Mouse (Mus musculus) liver, adult 2 months (tissue): Measurements from ENCODE around the gene Rassf5. TPM values are rescaled to one million over a fixed set of nuclear protein-coding genes. Genes with fewer than 3 reads are reported as not detected.
"Not testable (repeated sequence)": the region's sequence is repeated elsewhere in the genome, so short reads cannot be mapped to it uniquely, and the experiment has no call there.

Experiments used
- DNase-seq: peaks from one replicate; pipeline ENCODE4 v3.0.0-alpha.2; 2011; ENCODE audit warnings: low read depth, low spot score; ENCODE audit errors: extremely low read depth
- H3K27ac ChIP-seq: fragments of 200-500 bp; replicated peaks from 2 replicates; pipeline ENCODE4 v1.5.1; 2012; ENCODE audit warnings: low read depth, mild to moderate bottlenecking, control low read depth, inconsistent platforms, low read length; ENCODE audit not compliant: insufficient read depth
- H3K27me3 ChIP-seq: fragments of 200-500 bp; 2 replicates; pipeline ENCODE4 v1.6.1; 2012; ENCODE audit warnings: mild to moderate bottlenecking, moderate library complexity, low read length, inconsistent platforms; ENCODE audit not compliant: control insufficient read depth, insufficient read depth
- H3K36me3 ChIP-seq: fragments of 200-500 bp; 2 replicates; pipeline ENCODE4 v1.6.1; 2012; ENCODE audit warnings: low read length, inconsistent platforms; ENCODE audit not compliant: control insufficient read depth, insufficient read depth
- H3K4me1 ChIP-seq: fragments of 200-500 bp; 2 replicates; pipeline ENCODE4 v1.6.1; 2011; ENCODE audit warnings: low read length; ENCODE audit not compliant: control insufficient read depth, insufficient read depth
- H3K4me3 ChIP-seq: fragments of 200-500 bp; 2 replicates; pipeline ENCODE4 v1.5.1; 2011; ENCODE audit warnings: low read depth, mild to moderate bottlenecking, control low read depth, low read length, moderate library complexity; ENCODE audit not compliant: insufficient read depth
- H3K79me2 ChIP-seq: fragments of 200-500 bp; 2 replicates; pipeline ENCODE4 v1.6.1; 2012; ENCODE audit warnings: inconsistent platforms, mild to moderate bottlenecking, low read length, moderate library complexity; ENCODE audit not compliant: control insufficient read depth, insufficient read depth
- H3K9ac ChIP-seq: fragments of 200-500 bp; 2 replicates; pipeline ENCODE4 v1.6.1; 2012; ENCODE audit warnings: low read depth, mild to moderate bottlenecking, control low read depth, inconsistent platforms, low read length
- CTCF ChIP-seq: fragments of 200-500 bp; IDR thresholded peaks from 2 replicates; pipeline ENCODE4 v1.5.1; 2011; ENCODE audit warnings: low read depth, low read length, control low read depth
- POLR2A ChIP-seq: fragments of 200-500 bp; IDR thresholded peaks from 2 replicates; pipeline ENCODE4 v1.6.1; 2011; ENCODE audit warnings: low read length, control low read depth; ENCODE audit not compliant: insufficient read depth; ENCODE audit errors: extremely low read depth
- WGBS: fragments of 180-500 bp; shearing (Covaris S2); methylation state at CpG from one replicate; pipeline ENCODE4 v1.1.7; 2018; 5-methylcytosine and 5-hydroxymethylcytosine counted together
- polyA plus RNA-seq: library from polyadenylated mRNA; depleted of rRNA; stranded (reverse); fragments of >200 nt; gene quantifications from 2 replicates; pipeline ENCODE4 v1.2.3, GENCODE M21; 2012
- total RNA-seq: library from RNA; depleted of rRNA; stranded (reverse); fragments of >200 nt; gene quantifications from 2 replicates; pipeline ENCODE4 v1.2.3, GENCODE M21; 2014

The Rassf5 gene
- total and polyA plus RNA-seq, 2 experiments = 3.4 to 6.1 TPM

- no peaks in the 10 kb centered on the region for H3K27me3 ChIP-seq
- H3K36me3 ChIP-seq = peaks cover 2% of the 10 kb centered on the region; the same call in 1 of the 2 replicates
- peak; percentile 79 for DNase-seq
- peak within 1 kb of the TSS; percentile 65 for H3K4me3 ChIP-seq
- no peaks in the 10 kb centered on the region; the same call in 1 of the 2 replicates for H3K79me2 ChIP-seq
- no peak for TF ChIP-seq CTCF
- TF ChIP-seq POLR2A = peak; percentile 59; the same call in 1 of the 2 replicates
- under 1% methylated on average over 27 of the region's 27 CpGs for WGBS
- peaks cover 6% of the 10 kb centered on the region; the same call in 1 of the 2 replicates for H3K4me1 ChIP-seq
- peak within 1 kb of the TSS; percentile 72 for H3K9ac ChIP-seq
- peak within 1 kb of the TSS; percentile 39 for H3K27ac ChIP-seq
Observed at GRCm38 (mm10) chr1:131153018-131153629, 91.9 kb downstream of the Rassf5 start, which contains the start of gene Eif2d. TSS of gene Eif2d (plus strand) at chr1:131153181.

GRCm38 (mm10) chr1:131149496-131149895, 95.6 kb downstream of the Rassf5 start:
- Histone ChIP-seq H3K79me2 (no peaks in the 10 kb centered on the region; the same call in 1 of the 2 replicates), H3K9ac (no peak overlapping the region), H3K27ac (no peak overlapping the region), H3K27me3 (no peaks in the 10 kb centered on the region), H3K4me3 (no peak overlapping the region), H3K36me3 (no peaks in the 10 kb centered on the region), H3K4me1 (peaks cover 5% of the 10 kb centered on the region; the same call in 1 of the 2 replicates)
- WGBS = 47% methylated on average over 1 of the region's 1 CpGs
- no peak for DNase-seq
- TF ChIP-seq CTCF = no peak
- no peak for TF ChIP-seq POLR2A

- TF ChIP-seq CTCF (no peak), POLR2A (no peak)
- WGBS = 88% methylated on average over 3 of the region's 3 CpGs
- Histone ChIP-seq H3K9ac (no peak overlapping the region), H3K4me3 (no peak overlapping the region), H3K79me2 (no peaks in the 10 kb centered on the region), H3K4me1 (no peaks in the 10 kb centered on the region), H3K27me3 (no peaks in the 10 kb centered on the region), H3K27ac (no peak overlapping the region), H3K36me3 (no peaks in the 10 kb centered on the region)
- DNase-seq = no peak
Observed at GRCm38 (mm10) chr1:131146181-131146614, 98.9 kb downstream of the Rassf5 start.

GRCm38 (mm10) chr1:131145222-131145621, 99.8 kb downstream of the Rassf5 start:
- H3K36me3 ChIP-seq, H3K4me3 ChIP-seq, DNase-seq, H3K4me1 ChIP-seq, H3K27me3 ChIP-seq, H3K27ac ChIP-seq, H3K9ac ChIP-seq, H3K79me2 ChIP-seq: not testable (repeated sequence)
- 92% methylated on average over 3 of the region's 3 CpGs for WGBS

- WGBS = 81% methylated on average over 1 of the region's 1 CpGs
- no peak for DNase-seq
Observed at GRCm38 (mm10) chr1:131142472-131142871, 102.6 kb downstream of the Rassf5 start.

GRCm38 (mm10) chr1:131141449-131141848, 103.6 kb downstream of the Rassf5 start:
- H3K36me3 ChIP-seq = no peaks in the 10 kb centered on the region

More at GRCm38 (mm10) chr1:131142472-131142871, 102.6 kb downstream of the Rassf5 start:
- Histone ChIP-seq H3K27me3 (no peaks in the 10 kb centered on the region), H3K79me2 (no peaks in the 10 kb centered on the region), H3K36me3 (no peaks in the 10 kb centered on the region), H3K4me3 (no peak overlapping the region), H3K4me1 (no peaks in the 10 kb centered on the region), H3K27ac (no peak overlapping the region), H3K9ac (no peak overlapping the region)
- TF ChIP-seq POLR2A = no peak
- no peak for TF ChIP-seq CTCF

More at GRCm38 (mm10) chr1:131141449-131141848, 103.6 kb downstream of the Rassf5 start:
- WGBS = 74% methylated on average over 2 of the region's 2 CpGs
- H3K4me3 ChIP-seq = no peak overlapping the region
- H3K9ac ChIP-seq = no peak overlapping the region
- H3K27me3 ChIP-seq = no peaks in the 10 kb centered on the region
- no peaks in the 10 kb centered on the region for H3K79me2 ChIP-seq
- DNase-seq = no peak
- H3K4me1 ChIP-seq = no peaks in the 10 kb centered on the region
- TF ChIP-seq POLR2A (no peak), CTCF (no peak)
- H3K27ac ChIP-seq = no peak overlapping the region
